Comparison of ENCODE assay signal across 8 mouse cellular contexts in genomic region chr1:91209785-91210184, GRCm38 (mm10). TPM values are rescaled to one million over a fixed set of nuclear protein-coding genes. Genes with fewer than 3 reads are reported as not detected.
A peak's percentile ranks its signal among the peaks of the same experiment; 100 is the strongest.
DNase-seq lines count a peak whose midpoint lies in the region; ATAC-seq lines count a peak whose summit lies in the region.

No protein-coding gene starts in this region.

- no peaks in the 10 kb centered on the region for H3K9me3 ChIP-seq in embryonic facial prominence, embryonic 14.5 days (ENCODE audit: control insufficient read depth, low read length)
- H3K9me3 ChIP-seq in heart, embryonic 12.5 days (replicated peaks), result no peaks in the 10 kb centered on the region

- peak; percentile 58 for DNase-seq in urinary bladder, postnatal 14 days (ENCODE audit: low spot score)
- DNase-seq in urinary bladder, adult 18-20 months (ENCODE audit: low spot score in 2 of 2), result no peak
- DNase-seq in embryonic facial prominence, embryonic 14.5 days (ENCODE audit: low spot score), result peak; percentile 76
- DNase-seq in left cerebral cortex, adult 9 months (ENCODE audit: low spot score in 2 of 2), result peak; percentile 79 to 93
- peak; percentile 86 to 89 for DNase-seq in right cerebral cortex, postnatal 36 days (ENCODE audit: low spot score in 2 of 2)
- DNase-seq in urinary bladder, postnatal 10 days (ENCODE audit: low spot score), result no peak

- 57% methylated on average over 6 of the region's 6 CpGs for WGBS in embryonic facial prominence, embryonic 14.5 days
- 70% methylated on average over 6 of the region's 6 CpGs for WGBS in heart, embryonic 12.5 days

- H3K27ac ChIP-seq in embryonic facial prominence, embryonic 14.5 days (replicated peaks; ENCODE audit: low read depth, low read length), result peak overlapping the region; percentile 76
- peak overlapping the region; percentile 92 for H3K27ac ChIP-seq in heart, embryonic 12.5 days (ENCODE audit: poor library complexity, severe bottlenecking)

- ATAC-seq in embryonic facial prominence, embryonic 14.5 days (ENCODE audit: low read depth), result peak; percentile 62
- no peak for ATAC-seq in heart, embryonic 12.5 days (ENCODE audit: insufficient number of reproducible peaks, low FRiP score)
- ATAC-seq in erythroblast, adult 5-6 weeks (replicated peaks; ENCODE audit: low FRiP score, poor library complexity, severe bottlenecking), result no peak

- H3K27me3 ChIP-seq in embryonic facial prominence, embryonic 14.5 days (replicated peaks; ENCODE audit: control insufficient read depth, insufficient read depth, low read length), result no peaks in the 10 kb centered on the region
- no peaks in the 10 kb centered on the region for H3K27me3 ChIP-seq in heart, embryonic 12.5 days (replicated peaks)

- H3K4me3 ChIP-seq in embryonic facial prominence, embryonic 14.5 days (ENCODE audit: low read depth, low read length), result no peak overlapping the region
- no peak overlapping the region for H3K4me3 ChIP-seq in heart, embryonic 12.5 days

- H3K4me2 ChIP-seq in embryonic facial prominence, embryonic 14.5 days (ENCODE audit: low read depth, low read length), result no peak overlapping the region
- no peak overlapping the region for H3K4me2 ChIP-seq in heart, embryonic 12.5 days

- H3K36me3 ChIP-seq in embryonic facial prominence, embryonic 14.5 days (ENCODE audit: control insufficient read depth, insufficient read depth, low read length), result no peaks in the 10 kb centered on the region
- no peaks in the 10 kb centered on the region for H3K36me3 ChIP-seq in heart, embryonic 12.5 days

- H3K4me1 ChIP-seq in embryonic facial prominence, embryonic 14.5 days (ENCODE audit: control insufficient read depth, insufficient read depth, low read length), result peaks cover 22% of the 10 kb centered on the region
- H3K4me1 ChIP-seq in heart, embryonic 12.5 days (replicated peaks), result peaks cover 58% of the 10 kb centered on the region

- 0 out of 2 replicates have a peak overlapping the region, but pooled peaks have one; percentile 7 for H3K9ac ChIP-seq in embryonic facial prominence, embryonic 14.5 days (ENCODE audit: low read depth, low read length)
- peak overlapping the region; percentile 44; the same call in 1 of the 2 replicates for H3K9ac ChIP-seq in heart, embryonic 12.5 days

RNA-seq across cellular contexts. Expression of gene Ramp1, which starts 30.2 kb away (rescaled TPM):
- polyA plus RNA-seq in embryonic facial prominence, embryonic 14.5 days (2014; fragmentation: Nextera tagmentation; extraction: Ambion mirVana), result 13.5 and 21.7 TPM in 2 replicates
- 20.2 and 20.9 TPM in 2 replicates for polyA plus RNA-seq in heart, embryonic 12.5 days (2016; fragmentation: Nextera tagmentation; extraction: Ambion mirVana)
- 25.9 and 28.2 TPM in 2 replicates for total RNA-seq in erythroblast, adult 5-6 weeks (2015; ENCODE audit: low replicate concordance)
- total RNA-seq in erythroblast, adult 5-6 weeks (2017; ENCODE audit: low replicate concordance), result 15.9 and 17.1 TPM in 2 replicates

RNA-seq across cellular contexts. Expression of gene Ube2f, which starts 40.3 kb away (rescaled TPM):
- 70.2 and 78.7 TPM in 2 replicates for polyA plus RNA-seq in embryonic facial prominence, embryonic 14.5 days (2014; fragmentation: Nextera tagmentation; extraction: Ambion mirVana)
- polyA plus RNA-seq in heart, embryonic 12.5 days (2016; fragmentation: Nextera tagmentation; extraction: Ambion mirVana), result 65.2 and 66.5 TPM in 2 replicates
- 187 and 269 TPM in 2 replicates for total RNA-seq in erythroblast, adult 5-6 weeks (2015; ENCODE audit: low replicate concordance)
- 221 and 245 TPM in 2 replicates for total RNA-seq in erythroblast, adult 5-6 weeks (2017; ENCODE audit: low replicate concordance)

Comparison
In these comparisons a context has a peak if more than half of its experiments do, and no peak if none do; other contexts are left out.
1. DNase-seq: peak in urinary bladder, postnatal 14 days (single experiment), embryonic facial prominence, embryonic 14.5 days (single experiment), left cerebral cortex, adult 9 months (2 of 2) and right cerebral cortex, postnatal 36 days (2 of 2); none in urinary bladder, adult 18-20 months (0 of 2) and urinary bladder, postnatal 10 days (single experiment).